Mouse (Mus musculus) bone marrow macrophage, adult 2 months (primary cell): Measurements from ENCODE around the gene Ncstn.

Experiments
- CTCF ChIP-seq: IDR thresholded peaks from 2 replicates; pipeline ENCODE4 v1.5.1; 2012; ENCODE audit warnings: low read depth, mild to moderate bottlenecking, low read length, moderate library complexity
- POLR2A ChIP-seq: IDR thresholded peaks from 2 replicates; pipeline ENCODE4 v1.6.1; 2012; ENCODE audit warnings: mild to moderate bottlenecking, low read depth, low read length, borderline replicate concordance

GRCm38 (mm10) chr1:172019863-172020521 lies 62.6 kb downstream of the Ncstn start:
- no peak for TF ChIP-seq CTCF
- TF ChIP-seq POLR2A, result no peak
